Mouse (Mus musculus): ENCODE results near the gene Tradd. TPM values are rescaled to one million over a fixed set of nuclear protein-coding genes. Genes with fewer than 3 reads are reported as not detected.
A peak's percentile ranks its signal among the peaks of the same experiment; 100 is the strongest.

Gene Tradd
- polyA plus RNA-seq, 1 experiment from 2014 or later: 22.8 TPM

- Histone ChIP-seq H3K27ac (no peak overlapping the region), H3K27me3 (peaks cover 90% of the 10 kb centered on the region), H3K4me3 (no peak overlapping the region), H3K9ac (no peak overlapping the region), H3K36me3 (no peaks in the 10 kb centered on the region), H3K9me3 (no peaks in the 10 kb centered on the region), H3K4me1 (peaks cover 42% of the 10 kb centered on the region), H3K4me2 (no peak overlapping the region)
- ATAC-seq (ENCODE audit: insufficient number of reproducible peaks, insufficient read depth, low FRiP score, low TSS enrichment, low read depth): no peak
- 16% methylated on average over 13 of the region's 13 CpGs for WGBS
These were observed 2.4 kb upstream of the Tradd start for GRCm38 (mm10) chr8:105266775-105267174.

GRCm38 (mm10) chr8:105265128-105265527 is 719 bp upstream of the Tradd start:
- H3K4me2 ChIP-seq: peak overlapping the region; percentile 86
- no peaks in the 10 kb centered on the region for H3K9me3 ChIP-seq
- no peaks in the 10 kb centered on the region for H3K36me3 ChIP-seq
- H3K4me3 ChIP-seq: peak overlapping the region; percentile 69
- H3K27me3 ChIP-seq: peaks cover 89% of the 10 kb centered on the region
- ATAC-seq (ENCODE audit: insufficient number of reproducible peaks, insufficient read depth, low FRiP score, low TSS enrichment, low read depth): no peak
- WGBS: 17% methylated on average over 10 of the region's 10 CpGs
- H3K4me1 ChIP-seq: peaks cover 32% of the 10 kb centered on the region
- no peak overlapping the region for H3K27ac ChIP-seq
- 0 out of 2 replicates have a peak overlapping the region, but pooled peaks have one; percentile 7 for H3K9ac ChIP-seq

- Histone ChIP-seq H3K36me3 (no peaks in the 10 kb centered on the region), H3K4me1 (peaks cover 32% of the 10 kb centered on the region), H3K27ac (no peak overlapping the region), H3K9ac (no peak overlapping the region), H3K27me3 (peaks cover 89% of the 10 kb centered on the region), H3K4me2 (peak overlapping the region; percentile 86), H3K9me3 (no peaks in the 10 kb centered on the region), H3K4me3 (peak overlapping the region; percentile 69)
- WGBS: 37% methylated on average over 15 of the region's 16 CpGs
- ATAC-seq (ENCODE audit: insufficient number of reproducible peaks, insufficient read depth, low FRiP score, low TSS enrichment, low read depth): no peak
These were observed 1.0 kb downstream of the Tradd start for GRCm38 (mm10) chr8:105263244-105263912.

- no peak for ATAC-seq (ENCODE audit: insufficient number of reproducible peaks, insufficient read depth, low FRiP score, low TSS enrichment, low read depth)
- H3K9ac ChIP-seq: no peak overlapping the region
- H3K27ac ChIP-seq: no peak overlapping the region
- H3K4me1 ChIP-seq: peaks cover 25% of the 10 kb centered on the region
- no peaks in the 10 kb centered on the region for H3K36me3 ChIP-seq
- no peak overlapping the region for H3K4me2 ChIP-seq
- WGBS: 83% methylated on average over 12 of the region's 12 CpGs
- no peak overlapping the region for H3K4me3 ChIP-seq
- H3K9me3 ChIP-seq: no peaks in the 10 kb centered on the region
- peaks cover 87% of the 10 kb centered on the region for H3K27me3 ChIP-seq
These were observed 3.0 kb downstream of the Tradd start for GRCm38 (mm10) chr8:105261326-105261980.

GRCm38 (mm10) chr8:105260371-105261099 is 3.9 kb downstream of the Tradd start:
- Histone ChIP-seq H3K36me3 (no peaks in the 10 kb centered on the region), H3K4me3 (no peak overlapping the region), H3K4me1 (peaks cover 28% of the 10 kb centered on the region), H3K27ac (no peak overlapping the region), H3K9ac (no peak overlapping the region), H3K27me3 (peaks cover 87% of the 10 kb centered on the region), H3K9me3 (no peaks in the 10 kb centered on the region), H3K4me2 (peak overlapping the region; percentile 68; the same call in 1 of the 2 replicates)
- no peak for ATAC-seq (ENCODE audit: insufficient number of reproducible peaks, insufficient read depth, low FRiP score, low TSS enrichment, low read depth)
- 63% methylated on average over 7 of the region's 7 CpGs for WGBS

- peaks cover 30% of the 10 kb centered on the region for H3K4me1 ChIP-seq
- peaks cover 80% of the 10 kb centered on the region for H3K27me3 ChIP-seq
- H3K27ac ChIP-seq: no peak overlapping the region
- no peaks in the 10 kb centered on the region for H3K36me3 ChIP-seq
- H3K4me3 ChIP-seq: peak overlapping the region; percentile 38
- H3K9me3 ChIP-seq: no peaks in the 10 kb centered on the region
- WGBS: 3% methylated on average over 30 of the region's 30 CpGs
- 0 out of 2 replicates have a peak, but pooled peaks have one; percentile 11 for ATAC-seq (ENCODE audit: insufficient number of reproducible peaks, insufficient read depth, low FRiP score, low TSS enrichment, low read depth)
- peak overlapping the region; percentile 27 for H3K9ac ChIP-seq
- peak overlapping the region; percentile 68 for H3K4me2 ChIP-seq
These were observed 4.6 kb downstream of the Tradd start for GRCm38 (mm10) chr8:105259721-105260320.

GRCm38 (mm10) chr8:105258911-105259720 is 5.3 kb downstream of the Tradd start:
- peak overlapping the region; percentile 68 for H3K4me2 ChIP-seq

GRCm38 (mm10) chr8:105257318-105258114 is 6.9 kb downstream of the Tradd start:
- Histone ChIP-seq H3K4me1 (peaks cover 39% of the 10 kb centered on the region), H3K9me3 (no peaks in the 10 kb centered on the region), H3K36me3 (peaks cover 11% of the 10 kb centered on the region), H3K27me3 (peaks cover 64% of the 10 kb centered on the region), H3K9ac (no peak overlapping the region), H3K4me3 (no peak overlapping the region), H3K27ac (no peak overlapping the region), H3K4me2 (no peak overlapping the region)
- ATAC-seq (ENCODE audit: insufficient number of reproducible peaks, insufficient read depth, low FRiP score, low TSS enrichment, low read depth): no peak
- WGBS: 68% methylated on average over 7 of the region's 7 CpGs

More at GRCm38 (mm10) chr8:105258911-105259720, 5.3 kb downstream of the Tradd start:
- 0 out of 2 replicates have a peak, but pooled peaks have one; percentile 2 for ATAC-seq (ENCODE audit: insufficient number of reproducible peaks, insufficient read depth, low FRiP score, low TSS enrichment, low read depth)
- H3K27me3 ChIP-seq: peaks cover 79% of the 10 kb centered on the region
- no peaks in the 10 kb centered on the region for H3K9me3 ChIP-seq
- WGBS: 1% methylated on average over 55 of the region's 55 CpGs
- peak overlapping the region; percentile 27 for H3K9ac ChIP-seq
- H3K27ac ChIP-seq: no peak overlapping the region
- no peaks in the 10 kb centered on the region for H3K36me3 ChIP-seq
- peak overlapping the region; percentile 38 for H3K4me3 ChIP-seq
- peaks cover 30% of the 10 kb centered on the region for H3K4me1 ChIP-seq

- Histone ChIP-seq H3K36me3 (peaks cover 35% of the 10 kb centered on the region), H3K4me2 (peak within 1 kb of the TSS; percentile 90), H3K9ac (peak within 1 kb of the TSS; percentile 86), H3K27me3 (peaks cover 42% of the 10 kb centered on the region), H3K9me3 (no peaks in the 10 kb centered on the region), H3K4me1 (peaks cover 37% of the 10 kb centered on the region), H3K4me3 (peak within 1 kb of the TSS; percentile 73), H3K27ac (peak within 1 kb of the TSS; percentile 91)
- WGBS: 3% methylated on average over 14 of the region's 14 CpGs
- peak; percentile 80 for ATAC-seq (ENCODE audit: insufficient number of reproducible peaks, insufficient read depth, low FRiP score, low TSS enrichment, low read depth)
These were observed 9.5 kb downstream of the Tradd start, which contains the start of gene B3gnt9 for GRCm38 (mm10) chr8:105254966-105255350. Gene B3gnt9 (minus strand): TSS chr8:105255153.
